Mouse (Mus musculus): Measurements from ENCODE around the gene Ggt1. TPM values are rescaled to one million over a fixed set of nuclear protein-coding genes. Genes with fewer than 3 reads are reported as not detected.

Ggt1 gene
- total and polyA plus RNA-seq, 3 experiments: 1.3 to 3.8 (median 2.1) TPM

Other genes starting within 250 kb of the Ggt1 start
- 7.1 and 14.4 TPM in 2 replicates for gene Adora2a, start 244.7 kb upstream of the Ggt1 start, total RNA-seq (2012; rRNA removed)
- 2.5 and 3.2 TPM in 2 replicates for gene Adora2a, start 244.7 kb upstream of the Ggt1 start, total RNA-seq (2014; rRNA removed)
- gene Adora2a, start 244.7 kb upstream of the Ggt1 start, polyA plus RNA-seq (2012; ENCODE audit: insufficient read length, low read depth): 6.4 and 7.6 TPM in 2 replicates
- gene Upb1, start 160.5 kb upstream of the Ggt1 start, total RNA-seq (2012; rRNA removed): 2.0 and 2.8 TPM in 2 replicates
- gene Upb1, start 160.5 kb upstream of the Ggt1 start, total RNA-seq (2014; rRNA removed): 1.3 and 1.9 TPM in 2 replicates
- 1.6 and 1.7 TPM in 2 replicates for gene Upb1, start 160.5 kb upstream of the Ggt1 start, polyA plus RNA-seq (2012; ENCODE audit: insufficient read length, low read depth)
- 101 and 119 TPM in 2 replicates for gene Snrpd3, start 44.1 kb upstream of the Ggt1 start, total RNA-seq (2012; rRNA removed)
- 44.6 and 57.8 TPM in 2 replicates for gene Snrpd3, start 44.1 kb upstream of the Ggt1 start, total RNA-seq (2014; rRNA removed)
- 554 and 595 TPM in 2 replicates for gene Snrpd3, start 44.1 kb upstream of the Ggt1 start, polyA plus RNA-seq (2012; ENCODE audit: insufficient read length, low read depth)
- gene Gucd1, start 43.6 kb upstream of the Ggt1 start, total RNA-seq (2012; rRNA removed): 15.9 and 18.0 TPM in 2 replicates
- 19.0 and 19.5 TPM in 2 replicates for gene Gucd1, start 43.6 kb upstream of the Ggt1 start, total RNA-seq (2014; rRNA removed)
- gene Gucd1, start 43.6 kb upstream of the Ggt1 start, polyA plus RNA-seq (2012; ENCODE audit: insufficient read length, low read depth): 15.6 and 16.8 TPM in 2 replicates
- not detected in 2 replicates for gene Lrrc75b, start 1.3 kb upstream of the Ggt1 start, total RNA-seq (2012; rRNA removed)
- gene Lrrc75b, start 1.3 kb upstream of the Ggt1 start, total RNA-seq (2014; rRNA removed): not detected in 2 replicates
- gene Lrrc75b, start 1.3 kb upstream of the Ggt1 start, polyA plus RNA-seq (2012; ENCODE audit: insufficient read length, low read depth): not detected in 2 replicates
- gene Ggt5, start 27.7 kb downstream of the Ggt1 start, total RNA-seq (2012; rRNA removed): not detected in 2 replicates
- gene Ggt5, start 27.7 kb downstream of the Ggt1 start, total RNA-seq (2014; rRNA removed): not detected in 2 replicates
- gene Ggt5, start 27.7 kb downstream of the Ggt1 start, polyA plus RNA-seq (2012; ENCODE audit: insufficient read length, low read depth): not detected in 2 replicates
- 0.51 and 0.63 TPM in 2 replicates for gene Susd2, start 82.4 kb downstream of the Ggt1 start, total RNA-seq (2012; rRNA removed)
- 0.66 and 0.70 TPM in 2 replicates for gene Susd2, start 82.4 kb downstream of the Ggt1 start, total RNA-seq (2014; rRNA removed)
- 2.9 and 3.0 TPM in 2 replicates for gene Susd2, start 82.4 kb downstream of the Ggt1 start, polyA plus RNA-seq (2012; ENCODE audit: insufficient read length, low read depth)
- gene Cabin1, start 202.7 kb downstream of the Ggt1 start, total RNA-seq (2012; rRNA removed): 29.0 and 35.8 TPM in 2 replicates
- gene Cabin1, start 202.7 kb downstream of the Ggt1 start, total RNA-seq (2014; rRNA removed): 11.8 and 12.0 TPM in 2 replicates
- 38.9 and 46.0 TPM in 2 replicates for gene Cabin1, start 202.7 kb downstream of the Ggt1 start, polyA plus RNA-seq (2012; ENCODE audit: insufficient read length, low read depth)
- gene Ddt, start 211.8 kb downstream of the Ggt1 start, total RNA-seq (2012; rRNA removed): 229 and 390 TPM in 2 replicates
- 766 and 869 TPM in 2 replicates for gene Ddt, start 211.8 kb downstream of the Ggt1 start, total RNA-seq (2014; rRNA removed)
- 599 and 608 TPM in 2 replicates for gene Ddt, start 211.8 kb downstream of the Ggt1 start, polyA plus RNA-seq (2012; ENCODE audit: insufficient read length, low read depth)
- gene Gm20441, start 219.3 kb downstream of the Ggt1 start, total RNA-seq (2012; rRNA removed): 0.42 and 0.68 TPM in 2 replicates
- 0.55 TPM in 1 of 2 replicates, not detected in the other for gene Gm20441, start 219.3 kb downstream of the Ggt1 start, total RNA-seq (2014; rRNA removed)
- not detected in 2 replicates for gene Gm20441, start 219.3 kb downstream of the Ggt1 start, polyA plus RNA-seq (2012; ENCODE audit: insufficient read length, low read depth)
- 72.3 and 117 TPM in 2 replicates for gene Gstt3, start 219.8 kb downstream of the Ggt1 start, total RNA-seq (2012; rRNA removed)
- gene Gstt3, start 219.8 kb downstream of the Ggt1 start, total RNA-seq (2014; rRNA removed): 109 and 110 TPM in 2 replicates
- 144 and 163 TPM in 2 replicates for gene Gstt3, start 219.8 kb downstream of the Ggt1 start, polyA plus RNA-seq (2012; ENCODE audit: insufficient read length, low read depth)
- 50.9 and 58.1 TPM in 2 replicates for gene Gstt1, start 237.0 kb downstream of the Ggt1 start, total RNA-seq (2012; rRNA removed)
- gene Gstt1, start 237.0 kb downstream of the Ggt1 start, total RNA-seq (2014; rRNA removed): 2.4 and 2.9 TPM in 2 replicates
- gene Gstt1, start 237.0 kb downstream of the Ggt1 start, polyA plus RNA-seq (2012; ENCODE audit: insufficient read length, low read depth): 4.5 and 6.2 TPM in 2 replicates